Mouse (Mus musculus) hindbrain, embryonic 16.5 days (tissue): Measurements from ENCODE around the gene Tmem177. TPM values are rescaled to one million over a fixed set of nuclear protein-coding genes. Genes with fewer than 3 reads are reported as not detected.

ENCODE experiments used
- ATAC-seq: fragments of 200-750 bp; cut with Nextera tagmentation; 2 replicates; pipeline ENCODE4 v1.8.0; 2017; ENCODE audit warnings: moderate TSS enrichment, moderate library complexity
- H3K27ac ChIP-seq: fragments of 300-500 bp; sonication (generic); 2 replicates; pipeline ENCODE4 v1.5.1; 2014; ENCODE audit warnings: low read depth, mild to moderate bottlenecking, control low read depth, low read length, moderate library complexity
- H3K27me3 ChIP-seq: fragments of 300-500 bp; sonication (generic); replicated peaks from 2 replicates; pipeline ENCODE4 v1.6.1; 2014; ENCODE audit warnings: low read length; ENCODE audit not compliant: control insufficient read depth, insufficient read depth
- H3K36me3 ChIP-seq: fragments of 300-500 bp; sonication (generic); 2 replicates; pipeline ENCODE4 v1.6.1; 2014; ENCODE audit warnings: mild to moderate bottlenecking, low read length, moderate library complexity, mixed read lengths; ENCODE audit not compliant: control insufficient read depth, insufficient read depth
- H3K4me1 ChIP-seq: fragments of 300-500 bp; sonication (generic); 2 replicates; pipeline ENCODE4 v1.6.1; 2014; ENCODE audit warnings: low read depth, low read length; ENCODE audit not compliant: control insufficient read depth, insufficient read depth
- H3K4me2 ChIP-seq: fragments of 300-500 bp; sonication (generic); 2 replicates; pipeline ENCODE4 v1.6.1; 2014; ENCODE audit warnings: mild to moderate bottlenecking, low read length, control low read depth, moderate library complexity
- H3K4me3 ChIP-seq: fragments of 300-500 bp; sonication (generic); 2 replicates; pipeline ENCODE4 v1.5.1; 2014; ENCODE audit warnings: mild to moderate bottlenecking, low read length, control low read depth, moderate library complexity
- H3K9ac ChIP-seq: fragments of 300-500 bp; sonication (generic); 2 replicates; pipeline ENCODE4 v1.6.1; 2014; ENCODE audit warnings: low read depth, mild to moderate bottlenecking, control low read depth, low read length, moderate library complexity
- H3K9me3 ChIP-seq: fragments of 300-500 bp; sonication (generic); 2 replicates; pipeline ENCODE4 v1.6.1; 2014; ENCODE audit warnings: mild to moderate bottlenecking, low read length, moderate library complexity; ENCODE audit not compliant: control insufficient read depth
- WGBS: fragments of 180-500 bp; shearing (Covaris S2); extraction: QIAGEN DNeasy Blood & Tissue Kit; methylation state at CpG from one replicate; pipeline ENCODE4 v1.1.7; 2014; 5-methylcytosine and 5-hydroxymethylcytosine counted together
- polyA plus RNA-seq: library from polyadenylated mRNA; unstranded; fragments of >200 nt; fragmentation: Nextera tagmentation; extraction: Ambion mirVana; gene quantifications from 2 replicates; pipeline ENCODE4 v1.2.1, GENCODE M21; 2015

Tmem177 gene
- polyA plus RNA-seq, 1 experiment from 2014 or later = 6.6 TPM

GRCm38 (mm10) chr1:119929715-119930114, 16.7 kb upstream of the Tmem177 start:
- no peaks in the 10 kb centered on the region for H3K9me3 ChIP-seq
- H3K36me3 ChIP-seq = no peaks in the 10 kb centered on the region
- no peak for ATAC-seq
- no peak overlapping the region for H3K9ac ChIP-seq
- H3K4me1 ChIP-seq = no peaks in the 10 kb centered on the region
- no peak overlapping the region for H3K27ac ChIP-seq
- H3K4me2 ChIP-seq = no peak overlapping the region
- no peaks in the 10 kb centered on the region for H3K27me3 ChIP-seq
- no peak overlapping the region for H3K4me3 ChIP-seq
- WGBS = 75% methylated on average over 1 of the region's 1 CpGs

- no peak for ATAC-seq
- Histone ChIP-seq H3K4me1 (no peaks in the 10 kb centered on the region), H3K27ac (no peak overlapping the region), H3K9me3 (no peaks in the 10 kb centered on the region), H3K27me3 (no peaks in the 10 kb centered on the region), H3K36me3 (no peaks in the 10 kb centered on the region), H3K9ac (no peak overlapping the region), H3K4me3 (no peak overlapping the region), H3K4me2 (no peak overlapping the region)
- WGBS = 55% methylated on average over 4 of the region's 4 CpGs
Measured at GRCm38 (mm10) chr1:119919299-119919698, 6.3 kb upstream of the Tmem177 start.

- Histone ChIP-seq H3K27ac (no peak overlapping the region), H3K9me3 (no peaks in the 10 kb centered on the region), H3K36me3 (no peaks in the 10 kb centered on the region), H3K27me3 (no peaks in the 10 kb centered on the region), H3K4me1 (peaks cover 3% of the 10 kb centered on the region), H3K9ac (no peak overlapping the region), H3K4me3 (no peak overlapping the region), H3K4me2 (no peak overlapping the region)
- WGBS = 92% methylated on average over 5 of the region's 5 CpGs
- no peak for ATAC-seq
Measured at GRCm38 (mm10) chr1:119916823-119917371, 3.9 kb upstream of the Tmem177 start.

GRCm38 (mm10) chr1:119907206-119907748, 5.7 kb downstream of the Tmem177 start:
- H3K4me3 ChIP-seq = no peak overlapping the region
- H3K27ac ChIP-seq = no peak overlapping the region
- H3K9ac ChIP-seq = no peak overlapping the region
- 49% methylated on average over 2 of the region's 2 CpGs for WGBS
- ATAC-seq = no peak
- 0 out of 2 replicates have a peak, but pooled peaks cover 3% of the 10 kb centered on the region for H3K36me3 ChIP-seq
- H3K27me3 ChIP-seq = no peaks in the 10 kb centered on the region
- no peaks in the 10 kb centered on the region for H3K9me3 ChIP-seq
- peaks cover 10% of the 10 kb centered on the region for H3K4me1 ChIP-seq
- no peak overlapping the region for H3K4me2 ChIP-seq

GRCm38 (mm10) chr1:119903231-119903620, 9.8 kb downstream of the Tmem177 start:
- 43% methylated on average over 6 of the region's 6 CpGs for WGBS
- no peak for ATAC-seq

GRCm38 (mm10) chr1:119902551-119903230, 10.3 kb downstream of the Tmem177 start:
- H3K27me3 ChIP-seq = no peaks in the 10 kb centered on the region
- peak; percentile 85 for ATAC-seq
- WGBS = 14% methylated on average over 8 of the region's 8 CpGs
- peak overlapping the region; percentile 75 for H3K27ac ChIP-seq
- no peak overlapping the region for H3K4me2 ChIP-seq
- H3K36me3 ChIP-seq = no peaks in the 10 kb centered on the region
- H3K4me1 ChIP-seq = peaks cover 16% of the 10 kb centered on the region
- H3K9me3 ChIP-seq = no peaks in the 10 kb centered on the region
- no peak overlapping the region for H3K4me3 ChIP-seq
- no peak overlapping the region; the same call in 1 of the 2 replicates for H3K9ac ChIP-seq

More at GRCm38 (mm10) chr1:119903231-119903620, 9.8 kb downstream of the Tmem177 start:
- H3K27ac ChIP-seq = peak overlapping the region; percentile 75
- H3K36me3 ChIP-seq = no peaks in the 10 kb centered on the region
- H3K9me3 ChIP-seq = no peaks in the 10 kb centered on the region
- no peak overlapping the region for H3K4me3 ChIP-seq
- H3K4me1 ChIP-seq = peaks cover 16% of the 10 kb centered on the region
- H3K27me3 ChIP-seq = no peaks in the 10 kb centered on the region
- H3K9ac ChIP-seq = no peak overlapping the region
- H3K4me2 ChIP-seq = no peak overlapping the region

GRCm38 (mm10) chr1:119899195-119900123, 13.5 kb downstream of the Tmem177 start:
- no peak overlapping the region for H3K27ac ChIP-seq

GRCm38 (mm10) chr1:119894936-119895335, 18.1 kb downstream of the Tmem177 start:
- H3K4me1 ChIP-seq = peaks cover 3% of the 10 kb centered on the region; the same call in 1 of the 2 replicates
- 27% methylated on average over 6 of the region's 6 CpGs for WGBS
- H3K4me2 ChIP-seq = no peak overlapping the region
- H3K27ac ChIP-seq = no peak overlapping the region
- H3K36me3 ChIP-seq = no peaks in the 10 kb centered on the region
- H3K9me3 ChIP-seq = no peaks in the 10 kb centered on the region
- H3K9ac ChIP-seq = no peak overlapping the region
- H3K4me3 ChIP-seq = no peak overlapping the region
- peak; percentile 11; the same call in 1 of the 2 replicates for ATAC-seq
- no peaks in the 10 kb centered on the region for H3K27me3 ChIP-seq

More at GRCm38 (mm10) chr1:119899195-119900123, 13.5 kb downstream of the Tmem177 start:
- H3K27me3 ChIP-seq = no peaks in the 10 kb centered on the region
- H3K4me1 ChIP-seq = peaks cover 16% of the 10 kb centered on the region
- WGBS = 64% methylated on average over 11 of the region's 11 CpGs
- peak; percentile 74 for ATAC-seq
- H3K4me3 ChIP-seq = no peak overlapping the region
- H3K4me2 ChIP-seq = no peak overlapping the region
- H3K9ac ChIP-seq = no peak overlapping the region; the same call in 1 of the 2 replicates
- no peaks in the 10 kb centered on the region for H3K9me3 ChIP-seq
- no peaks in the 10 kb centered on the region for H3K36me3 ChIP-seq
